Mouse (Mus musculus) left cerebral cortex, postnatal 25 days (tissue): ENCODE data around the gene Gimap9. TPM values are rescaled to one million over a fixed set of nuclear protein-coding genes. Genes with fewer than 3 reads are reported as not detected.
"Not testable (repeated sequence)": the region's sequence is repeated elsewhere in the genome, so short reads cannot be mapped to it uniquely, and the experiment has no call there.

Experiments
- DNase-seq, 2 experiments: peaks; one replicate each; pipeline ENCODE4 v3.0.0; 2022; ENCODE audit warnings: low spot score in 2 of 2, mixed read lengths in 1 of 2
- intact Hi-C: fragments of 180-260 bp; cut with DNase I; formaldehyde crosslinking; loops from one replicate; pipeline ENCODE4 v1.15.1; 2025
- total RNA-seq, 2 experiments: library from RNA; stranded (reverse); gene quantifications; 2 replicates each; pipeline ENCODE4 v1.2.3; 2021

Gene Gimap9
- total RNA-seq, 2 experiments from 2014 or later, result 0.69 TPM; not detected in 1

GRCm38 (mm10) chr6:48648779-48649178 lies 27.1 kb upstream of the Gimap9 start:
- intact Hi-C loops, result loop anchor here (5.0 kb wide), 1 partner anchor 309 kb away; no protein-coding TSS in a partner anchor
- no peak for DNase-seq

- intact Hi-C loops, result no loop called here
Observed at GRCm38 (mm10) chr6:48650041-48650440, 25.9 kb upstream of the Gimap9 start.

GRCm38 (mm10) chr6:48658721-48659120 lies 17.2 kb upstream of the Gimap9 start:
- DNase-seq, result no peak
- intact Hi-C loops, result no loop called here

More at GRCm38 (mm10) chr6:48650041-48650440, 25.9 kb upstream of the Gimap9 start:
- DNase-seq, result no peak

- intact Hi-C loops, result no loop called here
- DNase-seq, result no peak
Observed at GRCm38 (mm10) chr6:48664750-48665149, 11.2 kb upstream of the Gimap9 start.

- no peak for DNase-seq
- intact Hi-C loops, result no loop called here
Observed at GRCm38 (mm10) chr6:48665471-48665870, 10.5 kb upstream of the Gimap9 start.

GRCm38 (mm10) chr6:48666159-48666586 lies 9.8 kb upstream of the Gimap9 start:
- DNase-seq, result no peak
- intact Hi-C loops, result no loop called here

- intact Hi-C loops, result no loop called here
- no peak for DNase-seq
Observed at GRCm38 (mm10) chr6:48668022-48668421, 7.9 kb upstream of the Gimap9 start.

- intact Hi-C loops, result no loop called here
- no peak for DNase-seq
Observed at GRCm38 (mm10) chr6:48669446-48669969, 6.4 kb upstream of the Gimap9 start.

- intact Hi-C loops, result no loop called here
- no peak for DNase-seq
Observed at GRCm38 (mm10) chr6:48674291-48675058, 1.5 kb upstream of the Gimap9 start.

- intact Hi-C loops, result no loop called here
- DNase-seq, result no peak
Observed at GRCm38 (mm10) chr6:48675400-48675930, 464 bp upstream of the Gimap9 start.

- intact Hi-C loops, result no loop called here
- DNase-seq, result no peak
Observed at GRCm38 (mm10) chr6:48676860-48677415, 1.0 kb downstream of the Gimap9 start.

- intact Hi-C loops, result no loop called here
- DNase-seq, result no peak
Observed at GRCm38 (mm10) chr6:48677492-48678345, 1.8 kb downstream of the Gimap9 start.

- no peak for DNase-seq
- intact Hi-C loops, result no loop called here
Observed at GRCm38 (mm10) chr6:48678391-48678790, 2.5 kb downstream of the Gimap9 start.

- DNase-seq, result no peak
- intact Hi-C loops, result loop anchor here (5.0 kb wide), 1 partner anchor 53 kb away; no protein-coding TSS in a partner anchor
Observed at GRCm38 (mm10) chr6:48679701-48680100, 3.8 kb downstream of the Gimap9 start.

GRCm38 (mm10) chr6:48680421-48680820 lies 4.5 kb downstream of the Gimap9 start:
- no peak for DNase-seq
- intact Hi-C loops, result loop anchor here (5.0 kb wide), 1 partner anchor 52 kb away; no protein-coding TSS in a partner anchor

GRCm38 (mm10) chr6:48681472-48682090 lies 5.7 kb downstream of the Gimap9 start:
- no peak for DNase-seq
- intact Hi-C loops, result loop anchor here (5.0 kb wide), 1 partner anchor 51 kb away; no protein-coding TSS in a partner anchor

GRCm38 (mm10) chr6:48682271-48682670 lies 6.3 kb downstream of the Gimap9 start:
- intact Hi-C loops, result loop anchor here (5.0 kb wide), 1 partner anchor 50 kb away; no protein-coding TSS in a partner anchor
- peak; percentile 5 to 49 for DNase-seq

GRCm38 (mm10) chr6:48683263-48683821 lies 7.4 kb downstream of the Gimap9 start:
- not testable (repeated sequence) for DNase-seq
- intact Hi-C loops, result loop anchor here (5.0 kb wide), 1 partner anchor 49 kb away; no protein-coding TSS in a partner anchor

GRCm38 (mm10) chr6:48684319-48684718 lies 8.4 kb downstream of the Gimap9 start, which contains the start of gene Gimap4:
TSS of gene Gimap4 (plus strand) at chr6:48684549.
- intact Hi-C loops, result loop anchor here (1.0 to 5.0 kb wide), 2 partner anchors 27 to 48 kb away; no protein-coding TSS in a partner anchor
- DNase-seq, result no peak
